In genomic region chr2:50053893-50054292, GRCm38 (mm10) we compare ENCODE assay signal across 35 mouse cellular contexts. TPM values are rescaled to one million over a fixed set of nuclear protein-coding genes. Genes with fewer than 3 reads are reported as not detected.
"Had no signal": no experiment of that assay in that cellular context is flagged by ENCODE, and none has a peak within 500 bp of the region (broad histone marks: within the 10 kb centered on the region; RNA-seq: fewer than 3 reads in every experiment).

No protein-coding gene starts in this region.

- H3K27me3 ChIP-seq: heart, embryonic 12.5 days; heart, embryonic 13.5 days; heart, embryonic 15.5 days; hindbrain, embryonic 12.5 days; hindbrain, embryonic 13.5 days; hindbrain, embryonic 15.5 days; intestine, embryonic 15.5 days; kidney, embryonic 15.5 days had no signal

- H3K9me3 ChIP-seq: heart, embryonic 10.5 days; heart, embryonic 12.5 days; heart, embryonic 13.5 days; heart, embryonic 15.5 days; hindbrain, embryonic 10.5 days; hindbrain, embryonic 12.5 days; hindbrain, embryonic 13.5 days; hindbrain, embryonic 15.5 days; intestine, embryonic 15.5 days; kidney, embryonic 15.5 days had no signal

- H3K9ac ChIP-seq: heart, embryonic 12.5 days; heart, embryonic 13.5 days; heart, embryonic 15.5 days; hindbrain, embryonic 12.5 days; hindbrain, embryonic 13.5 days; hindbrain, embryonic 14.5 days; hindbrain, embryonic 15.5 days; intestine, embryonic 15.5 days; kidney, embryonic 15.5 days had no signal

- H3K4me3 ChIP-seq: heart, embryonic 10.5 days; heart, embryonic 12.5 days; heart, embryonic 13.5 days; heart, embryonic 15.5 days; hindbrain, embryonic 10.5 days; hindbrain, embryonic 12.5 days; hindbrain, embryonic 13.5 days; hindbrain, embryonic 15.5 days; intestine, embryonic 15.5 days; kidney, embryonic 15.5 days; layer of hippocampus, adult 2 months had no signal

- H3K4me2 ChIP-seq: heart, embryonic 11.5 days; heart, embryonic 12.5 days; heart, embryonic 13.5 days; heart, embryonic 15.5 days; hindbrain, embryonic 12.5 days; hindbrain, embryonic 13.5 days; hindbrain, embryonic 14.5 days; hindbrain, embryonic 15.5 days; intestine, embryonic 15.5 days; kidney, embryonic 15.5 days had no signal

- ATAC-seq: hindbrain, embryonic 16.5 days; hindbrain, postnatal 0 days; inflammation-experienced regulatory T-cells, adult 6 months; intestine, embryonic 15.5 days; intestine, embryonic 16.5 days; intestine, postnatal 0 days had no signal

- H3K36me3 ChIP-seq: heart, embryonic 10.5 days; heart, embryonic 12.5 days; heart, embryonic 13.5 days; heart, embryonic 15.5 days; hindbrain, embryonic 10.5 days; hindbrain, embryonic 12.5 days; hindbrain, embryonic 13.5 days; hindbrain, embryonic 15.5 days; intestine, embryonic 15.5 days; kidney, embryonic 15.5 days had no signal

- H3K27ac ChIP-seq: heart, embryonic 10.5 days; heart, embryonic 13.5 days; heart, embryonic 15.5 days; hindbrain, embryonic 10.5 days; hindbrain, embryonic 12.5 days; hindbrain, embryonic 13.5 days; hindbrain, embryonic 14.5 days; hindbrain, embryonic 15.5 days; hindbrain, postnatal 0 days; intestine, embryonic 15.5 days; kidney, embryonic 15.5 days; kidney, postnatal 0 days; layer of hippocampus, adult 2 months had no signal

- H3K4me1 ChIP-seq: heart, embryonic 10.5 days; heart, embryonic 12.5 days; heart, embryonic 13.5 days; heart, embryonic 15.5 days; hindbrain, embryonic 10.5 days; hindbrain, embryonic 12.5 days; hindbrain, embryonic 13.5 days; hindbrain, embryonic 15.5 days; intestine, embryonic 15.5 days; kidney, embryonic 15.5 days had no signal

- DNase-seq: heart, postnatal 10 days; heart, postnatal 14 days; heart, postnatal 36 days; heart, postnatal 4 days; kidney, adult 11 months; kidney, adult 18-20 months; kidney, adult 2 months; kidney, adult 8-10 months; kidney, adult 9 months; kidney, postnatal 10 days; kidney, postnatal 14 days; kidney, postnatal 25 days; kidney, postnatal 36 days; kidney, postnatal 4 days; layer of hippocampus, adult 9-11 months; layer of hippocampus, postnatal 36 days had no signal

RNA-seq across cellular contexts. Expression of gene Lypd6, which starts 12.3 kb away (rescaled TPM):
- polyA plus RNA-seq: inflammation-experienced regulatory T-cells, adult 6 months had no signal
